Mouse (Mus musculus) G1E-ER4 (cell line): ENCODE measurements around the gene Srf. TPM values are rescaled to one million over a fixed set of nuclear protein-coding genes. Genes with fewer than 3 reads are reported as not detected.

Source experiments
- GATA1 ChIP-seq: IDR thresholded peaks from one replicate; pipeline ENCODE4 v1.8.0; 2012; ENCODE audit warnings: low read length, inconsistent platforms
- polyA plus RNA-seq: library from polyadenylated mRNA; stranded (reverse); fragments of >175 nt; gene quantifications from 2 replicates; pipeline ENCODE4 v1.2.3, GENCODE M21; 2012

Gene Srf
- polyA plus RNA-seq, 1 experiment = 142 TPM

DNA sequence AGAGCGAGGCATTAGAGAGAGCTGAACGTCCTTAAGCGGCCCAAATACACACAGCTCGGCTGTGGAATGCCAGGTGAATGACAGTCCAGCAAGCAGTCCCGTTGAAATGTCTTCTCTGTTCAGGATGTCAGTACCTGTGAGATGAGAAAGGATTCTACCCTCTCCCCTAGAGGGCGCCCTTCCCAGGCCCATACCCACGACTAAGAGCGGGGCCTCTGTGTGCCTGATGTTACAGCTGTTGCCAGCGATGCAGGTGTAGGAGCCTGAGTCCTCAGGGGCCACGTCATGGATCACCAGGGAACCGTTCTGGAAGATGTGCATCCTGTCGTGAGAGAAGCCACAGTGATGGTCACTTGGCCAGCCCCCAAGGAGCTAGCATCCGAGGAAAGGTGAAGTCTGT, 20.1 kb upstream of the Srf start:
- no peak for TF ChIP-seq GATA1

GRCm38 (mm10) chr17:46574535-46574934, 18.6 kb upstream of the Srf start:
- no peak for TF ChIP-seq GATA1

DNA sequence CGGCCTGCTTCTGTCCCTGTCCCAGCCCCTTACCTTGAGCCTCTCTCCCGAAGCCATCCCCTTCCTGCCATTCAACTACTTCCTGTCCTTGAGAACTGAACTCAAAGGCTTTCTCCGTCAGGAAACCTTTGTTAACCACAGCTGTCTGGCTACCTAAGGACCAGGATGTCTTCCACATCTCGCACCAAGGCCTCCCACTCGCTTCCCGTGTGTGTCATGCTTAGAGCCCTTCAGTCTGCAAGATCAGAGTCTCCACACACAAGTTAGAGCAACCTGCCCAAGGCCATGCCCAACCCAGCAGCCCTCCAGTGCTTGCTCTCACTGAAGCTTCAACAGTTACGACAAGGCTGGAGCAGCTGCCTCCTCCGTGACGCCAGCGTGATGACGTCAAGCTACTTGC, 15.0 kb upstream of the Srf start:
- no peak for TF ChIP-seq GATA1

DNA sequence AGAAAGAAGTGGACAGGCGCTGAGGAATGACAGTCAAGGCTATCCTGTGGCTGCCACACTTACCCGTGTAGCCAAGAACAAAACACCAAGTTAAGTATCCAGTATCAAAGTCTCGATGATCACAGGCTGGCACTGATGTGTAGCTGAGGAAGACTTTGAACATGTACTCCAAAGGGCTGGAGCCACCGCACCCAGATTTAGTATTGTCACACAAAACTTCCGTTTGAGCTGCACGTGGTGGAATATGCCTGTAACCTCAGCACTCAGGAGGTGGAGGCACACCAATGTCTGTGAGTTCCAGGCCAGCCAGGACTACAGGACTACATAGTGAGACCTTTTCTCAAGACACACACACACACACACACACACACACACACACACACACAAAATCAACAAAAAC, 3.2 kb upstream of the Srf start:
- TF ChIP-seq GATA1 = no peak

GRCm38 (mm10) chr17:46558151-46558550, 2.2 kb upstream of the Srf start:
- no peak for TF ChIP-seq GATA1

- no peak for TF ChIP-seq GATA1
Observed at GRCm38 (mm10) chr17:46556584-46556945, 590 bp upstream of the Srf start.

- no peak for TF ChIP-seq GATA1
Observed at GRCm38 (mm10) chr17:46554977-46555672, 850 bp downstream of the Srf start.

- TF ChIP-seq GATA1 = no peak
Observed at GRCm38 (mm10) chr17:46554646-46554976, 1.4 kb downstream of the Srf start.

GRCm38 (mm10) chr17:46553926-46554325, 2.0 kb downstream of the Srf start:
- no peak for TF ChIP-seq GATA1

GRCm38 (mm10) chr17:46553469-46553868, 2.5 kb downstream of the Srf start:
- no peak for TF ChIP-seq GATA1

DNA sequence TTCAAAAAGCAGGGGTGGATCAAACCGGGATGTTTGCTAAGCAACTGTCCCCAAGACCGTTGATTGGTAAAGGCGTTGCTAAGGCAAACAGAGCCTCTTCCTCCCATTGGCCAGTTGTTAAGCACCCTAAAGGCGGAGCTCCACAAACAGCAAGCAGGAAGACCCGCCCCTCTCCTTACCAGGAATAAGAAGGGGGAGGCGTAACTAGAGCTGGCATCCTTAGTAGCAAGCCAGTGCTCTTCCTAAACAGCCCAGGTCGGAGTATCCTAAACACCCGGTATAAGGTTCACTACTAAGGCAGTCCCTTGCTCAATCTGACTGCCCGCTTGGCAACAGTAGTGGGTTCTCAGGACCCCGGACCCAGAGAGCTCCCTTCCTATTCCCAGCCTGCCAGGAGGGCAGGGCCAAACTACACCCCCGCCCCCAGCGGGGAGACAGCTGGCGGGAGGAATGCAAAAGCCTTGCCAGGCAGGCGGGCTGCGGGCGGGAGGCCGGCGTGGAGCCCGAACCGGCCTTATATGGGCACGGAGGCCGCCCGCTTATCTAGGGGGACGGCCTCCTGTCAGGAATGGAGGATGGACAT, 3.0 kb downstream of the Srf start:
- TF ChIP-seq GATA1 = no peak

- TF ChIP-seq GATA1 = no peak
Observed at GRCm38 (mm10) chr17:46552151-46552550, 3.8 kb downstream of the Srf start.

GRCm38 (mm10) chr17:46551369-46551768, 4.6 kb downstream of the Srf start:
- TF ChIP-seq GATA1 = no peak

DNA sequence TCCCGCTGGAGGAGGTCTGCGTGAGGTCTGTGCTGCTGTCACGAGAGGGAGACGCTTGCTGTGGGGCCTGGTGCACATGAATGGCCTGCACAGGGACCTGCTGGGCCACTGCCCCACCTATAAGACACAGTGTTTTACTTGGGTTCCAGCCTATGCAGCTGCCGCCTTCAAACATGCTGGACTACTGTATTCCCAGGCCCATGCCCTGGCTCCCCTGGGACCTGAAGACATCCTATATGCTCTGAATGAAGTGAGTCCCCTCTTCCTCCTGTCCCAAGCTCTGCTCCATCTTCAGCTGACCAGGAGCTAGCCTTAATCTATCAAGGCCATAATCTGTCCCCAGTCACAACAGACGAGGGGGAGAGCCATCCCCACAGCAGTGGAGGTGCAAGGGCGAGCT, 5.1 kb downstream of the Srf start:
- TF ChIP-seq GATA1 = no peak

DNA sequence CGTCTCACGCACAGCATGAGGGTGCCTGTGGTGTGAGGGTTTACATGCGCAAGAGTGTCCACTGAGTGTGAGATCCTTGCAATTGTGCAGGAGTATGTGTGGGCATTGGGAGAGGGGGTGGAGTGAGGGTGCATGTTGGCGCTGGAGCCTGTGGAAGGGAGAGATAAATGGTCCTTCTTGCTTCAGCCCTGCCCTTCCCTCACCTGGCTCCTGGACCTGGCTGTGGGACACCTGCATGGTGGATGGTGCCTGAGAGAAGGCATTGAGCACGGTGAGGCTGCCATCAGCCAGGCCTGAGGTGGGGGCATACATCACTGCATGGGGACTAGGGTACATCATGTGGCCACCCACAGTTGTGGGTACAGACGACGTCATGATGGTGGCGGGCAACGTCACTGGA, 6.3 kb downstream of the Srf start:
- TF ChIP-seq GATA1 = no peak

GRCm38 (mm10) chr17:46549193-46549592, 6.8 kb downstream of the Srf start:
- TF ChIP-seq GATA1 = no peak

DNA sequence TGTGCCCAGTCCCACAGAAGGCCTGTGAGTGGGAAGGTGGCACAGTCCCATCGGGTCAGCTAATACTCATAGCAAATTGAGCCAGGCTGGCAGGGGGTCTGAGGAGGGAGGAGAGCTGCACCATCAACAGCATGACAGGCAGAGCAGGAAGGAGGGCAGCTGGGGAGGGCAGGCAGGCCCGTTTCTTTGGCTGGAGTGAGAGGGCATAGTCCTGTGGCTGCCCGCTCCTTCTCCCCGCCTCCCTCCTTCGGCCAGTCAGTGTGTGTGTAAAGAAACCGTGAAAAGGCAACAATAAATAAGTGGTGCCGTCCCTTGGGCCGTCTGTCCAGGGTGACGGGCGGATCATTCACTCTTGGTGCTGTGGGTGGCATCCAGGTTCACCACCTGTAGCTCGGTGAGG, 7.2 kb downstream of the Srf start:
- no peak for TF ChIP-seq GATA1

GRCm38 (mm10) chr17:46547923-46548322, 8.1 kb downstream of the Srf start:
- no peak for TF ChIP-seq GATA1
